Mouse (Mus musculus) forebrain, embryonic 15.5 days (tissue): Measurements from ENCODE around the gene Hist2h2aa2. TPM values are rescaled to one million over a fixed set of nuclear protein-coding genes. Genes with fewer than 3 reads are reported as not detected.
"Not testable (repeated sequence)": the region's sequence is repeated elsewhere in the genome, so short reads cannot be mapped to it uniquely, and the experiment has no call there.

Experiments
- ATAC-seq: fragments of 200-750 bp; cut with Nextera tagmentation; replicated peaks from 2 replicates; pipeline ENCODE4 v1.8.0; 2017; ENCODE audit warnings: mild to moderate bottlenecking, moderate TSS enrichment, moderate library complexity
- H3K27ac ChIP-seq: fragments of 300-500 bp; sonication (generic); replicated peaks from 2 replicates; pipeline ENCODE4 v1.5.1; 2015; ENCODE audit warnings: mild to moderate bottlenecking, inconsistent platforms
- H3K27me3 ChIP-seq: fragments of 300-500 bp; sonication (generic); 2 replicates; pipeline ENCODE4 v1.6.1; 2015; ENCODE audit warnings: inconsistent platforms
- H3K36me3 ChIP-seq: fragments of 300-500 bp; sonication (generic); 2 replicates; pipeline ENCODE4 v1.6.1; 2015; ENCODE audit warnings: mild to moderate bottlenecking, inconsistent platforms
- H3K4me1 ChIP-seq: fragments of 300-500 bp; sonication (generic); 2 replicates; pipeline ENCODE4 v1.6.1; 2015; ENCODE audit warnings: inconsistent platforms
- H3K4me2 ChIP-seq: fragments of 300-500 bp; sonication (generic); replicated peaks from 2 replicates; pipeline ENCODE4 v1.6.1; 2015; ENCODE audit warnings: mild to moderate bottlenecking, inconsistent platforms
- H3K4me3 ChIP-seq: fragments of 300-500 bp; sonication (generic); 2 replicates; pipeline ENCODE4 v1.5.1; 2015; ENCODE audit warnings: mild to moderate bottlenecking, inconsistent platforms
- H3K9ac ChIP-seq: fragments of 300-500 bp; sonication (generic); replicated peaks from 2 replicates; pipeline ENCODE4 v1.6.1; 2015; ENCODE audit warnings: mild to moderate bottlenecking, inconsistent platforms
- H3K9me3 ChIP-seq: fragments of 300-500 bp; sonication (generic); 2 replicates; pipeline ENCODE4 v1.6.1; 2016; ENCODE audit warnings: inconsistent platforms
- WGBS: fragments of 180-500 bp; shearing (Covaris S2); methylation state at CpG from one replicate; pipeline ENCODE4 v1.1.7; 2015; ENCODE audit warnings: mixed read lengths; 5-methylcytosine and 5-hydroxymethylcytosine counted together
- polyA plus RNA-seq: library from polyadenylated mRNA; unstranded; fragments of >200 nt; fragmentation: Nextera tagmentation; extraction: Ambion mirVana; gene quantifications from 2 replicates; pipeline ENCODE4 v1.2.1, GENCODE M21; 2015

Hist2h2aa2 gene
- polyA plus RNA-seq, 1 experiment from 2014 or later, result 51.6 TPM

DNA sequence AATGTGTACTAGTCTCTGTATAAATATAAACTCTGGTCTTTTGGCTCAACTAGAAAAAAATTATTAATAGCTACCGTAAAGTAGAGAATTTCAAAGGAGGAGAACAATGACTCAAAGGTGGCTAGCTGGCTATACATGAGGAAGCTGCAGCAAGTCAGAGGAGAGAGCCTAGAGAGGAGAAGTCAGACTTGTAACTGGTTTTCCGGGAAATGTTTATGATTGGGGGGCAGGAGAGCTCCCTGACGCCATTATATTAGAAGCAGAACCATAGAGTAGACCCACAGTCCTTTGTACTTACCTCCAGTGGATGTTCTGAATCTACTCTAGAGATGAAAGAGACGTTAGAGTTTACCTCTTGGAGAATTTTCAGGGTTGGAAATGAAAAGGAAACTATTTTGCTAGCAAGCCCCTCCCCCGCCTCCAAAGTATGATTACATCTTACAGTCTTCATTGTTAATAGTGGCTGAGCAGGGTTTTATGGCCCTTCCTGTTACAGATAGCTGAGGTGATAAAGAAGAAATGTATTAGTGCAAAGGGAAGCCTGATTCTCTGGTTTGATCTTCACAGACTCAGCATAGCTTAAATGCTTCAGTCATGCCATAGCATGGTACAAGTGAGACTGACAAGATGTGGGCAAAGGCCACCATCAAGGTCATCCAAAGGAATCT, 16.0 kb upstream of the Hist2h2aa2 start:
- no peak overlapping the region for H3K4me2 ChIP-seq
- H3K9ac ChIP-seq, result no peak overlapping the region
- H3K27ac ChIP-seq, result no peak overlapping the region
- no peaks in the 10 kb centered on the region for H3K27me3 ChIP-seq
- H3K9me3 ChIP-seq, result no peaks in the 10 kb centered on the region
- 87% methylated on average over 5 of the region's 5 CpGs for WGBS
- H3K4me1 ChIP-seq, result 0 out of 2 replicates have a peak, but pooled peaks cover 3% of the 10 kb centered on the region
- no peak overlapping the region for H3K4me3 ChIP-seq
- no peak for ATAC-seq
- H3K36me3 ChIP-seq, result no peaks in the 10 kb centered on the region

GRCm38 (mm10) chr3:96254683-96255355, 14.7 kb upstream of the Hist2h2aa2 start:
- Histone ChIP-seq H3K4me3 (no peak overlapping the region), H3K36me3 (no peaks in the 10 kb centered on the region), H3K4me2 (no peak overlapping the region), H3K9me3 (no peaks in the 10 kb centered on the region), H3K9ac (no peak overlapping the region), H3K27ac (no peak overlapping the region), H3K4me1 (0 out of 2 replicates have a peak, but pooled peaks cover 3% of the 10 kb centered on the region), H3K27me3 (no peaks in the 10 kb centered on the region)
- 50% methylated on average over 10 of the region's 10 CpGs for WGBS
- ATAC-seq, result no peak

DNA sequence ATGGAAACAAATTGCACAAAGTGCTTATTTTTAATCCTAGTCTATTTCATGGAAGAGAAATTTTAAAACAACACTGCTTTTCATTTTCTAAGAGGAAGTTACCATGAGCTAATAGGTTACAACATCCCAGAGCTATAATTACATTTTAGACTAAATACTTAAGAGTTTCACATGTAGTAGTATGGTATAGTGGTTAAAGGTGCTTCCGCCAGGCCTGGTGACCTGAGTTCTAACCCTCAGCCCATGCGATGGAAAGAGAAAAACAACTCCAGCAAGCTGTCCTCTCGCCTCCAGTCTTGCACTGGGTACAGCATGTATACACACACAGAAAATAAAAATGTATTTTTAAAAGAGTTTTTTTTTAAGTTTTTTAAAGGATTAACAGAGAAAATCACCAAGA, 11.7 kb upstream of the Hist2h2aa2 start:
- H3K4me1 ChIP-seq, result peaks cover 17% of the 10 kb centered on the region
- H3K4me2 ChIP-seq, result no peak overlapping the region
- no peaks in the 10 kb centered on the region for H3K36me3 ChIP-seq
- H3K9me3 ChIP-seq, result no peaks in the 10 kb centered on the region
- H3K27me3 ChIP-seq, result no peaks in the 10 kb centered on the region
- 91% methylated on average over 3 of the region's 3 CpGs for WGBS
- no peak for ATAC-seq
- H3K4me3 ChIP-seq, result no peak overlapping the region
- H3K27ac ChIP-seq, result no peak overlapping the region
- no peak overlapping the region for H3K9ac ChIP-seq

GRCm38 (mm10) chr3:96250890-96251289, 10.8 kb upstream of the Hist2h2aa2 start:
- Histone ChIP-seq H3K4me1 (peaks cover 17% of the 10 kb centered on the region), H3K27ac (no peak overlapping the region), H3K4me2 (no peak overlapping the region), H3K4me3 (no peak overlapping the region), H3K9ac (no peak overlapping the region), H3K36me3 (no peaks in the 10 kb centered on the region), H3K27me3 (no peaks in the 10 kb centered on the region), H3K9me3 (no peaks in the 10 kb centered on the region)
- 66% methylated on average over 3 of the region's 3 CpGs for WGBS
- ATAC-seq, result no peak

DNA sequence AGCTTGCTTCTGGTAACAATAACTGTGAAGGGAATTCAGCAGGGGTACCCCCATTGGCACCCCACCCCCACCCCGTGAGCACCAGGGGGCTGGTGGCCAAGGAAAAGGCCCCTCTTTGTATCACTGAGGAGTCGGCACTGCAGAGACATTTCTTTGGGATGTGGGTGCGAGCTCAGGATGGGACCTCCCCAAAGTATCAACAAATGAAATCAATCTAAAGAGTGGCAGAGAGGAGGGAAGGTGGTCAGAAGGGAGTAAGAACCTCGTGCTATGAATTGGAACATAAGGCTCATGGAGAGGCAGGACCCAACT, 8.9 kb upstream of the Hist2h2aa2 start:
- Histone ChIP-seq H3K36me3 (no peaks in the 10 kb centered on the region), H3K27me3 (no peaks in the 10 kb centered on the region), H3K4me2 (peak overlapping the region; percentile 40), H3K9ac (no peak overlapping the region), H3K4me3 (no peak overlapping the region), H3K4me1 (peaks cover 23% of the 10 kb centered on the region), H3K27ac (no peak overlapping the region), H3K9me3 (no peaks in the 10 kb centered on the region)
- ATAC-seq, result no peak
- 46% methylated on average over 4 of the region's 4 CpGs for WGBS

DNA sequence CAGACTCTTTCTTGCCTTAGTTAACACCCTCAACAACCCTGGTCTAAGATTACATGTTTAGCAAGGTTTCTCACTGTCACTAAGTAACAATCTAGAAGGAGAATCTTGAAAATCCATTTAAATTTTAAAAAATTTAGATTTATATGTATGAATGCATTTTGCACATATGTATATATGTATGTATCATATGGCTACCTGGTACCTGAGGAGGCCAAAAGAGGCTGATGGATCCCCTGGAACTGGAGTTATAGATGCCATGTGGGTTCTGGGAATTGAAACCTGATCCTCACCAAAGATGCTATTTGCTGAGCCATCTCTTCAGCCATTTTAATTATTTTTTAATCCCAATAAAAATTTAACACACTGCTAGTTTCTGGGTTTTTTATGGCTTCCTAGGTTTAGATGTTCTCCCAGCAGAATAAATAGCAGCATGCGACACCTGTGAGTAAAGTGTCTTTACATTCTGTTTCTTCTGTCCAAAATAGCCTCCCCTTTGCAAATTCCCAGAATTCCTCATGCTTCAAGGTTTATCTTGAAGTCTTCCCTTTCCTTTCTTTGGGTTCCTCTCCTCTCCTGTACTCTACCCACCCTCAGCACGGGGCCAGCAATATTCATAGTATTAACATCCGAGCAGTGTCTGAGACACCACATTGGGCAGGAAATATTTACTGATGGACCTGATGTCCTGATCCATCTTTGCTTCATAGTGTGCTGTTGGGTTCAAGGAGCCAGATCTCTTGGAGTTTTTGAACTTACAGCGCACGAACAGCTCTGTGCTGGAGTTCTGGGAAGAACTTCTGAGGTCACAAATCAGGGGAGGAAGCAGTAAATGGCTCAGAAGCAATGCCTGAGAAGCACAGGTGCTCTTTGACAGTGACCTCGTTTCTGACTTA, 8.3 kb upstream of the Hist2h2aa2 start:
- no peaks in the 10 kb centered on the region for H3K9me3 ChIP-seq
- H3K4me3 ChIP-seq, result peak overlapping the region; percentile 38; the same call in 1 of the 2 replicates
- no peaks in the 10 kb centered on the region for H3K27me3 ChIP-seq
- ATAC-seq, result no peak
- peak overlapping the region; percentile 40 for H3K4me2 ChIP-seq
- peaks cover 25% of the 10 kb centered on the region for H3K4me1 ChIP-seq
- peak overlapping the region; percentile 40; the same call in 1 of the 2 replicates for H3K9ac ChIP-seq
- H3K36me3 ChIP-seq, result no peaks in the 10 kb centered on the region
- 55% methylated on average over 6 of the region's 6 CpGs for WGBS
- no peak overlapping the region for H3K27ac ChIP-seq

DNA sequence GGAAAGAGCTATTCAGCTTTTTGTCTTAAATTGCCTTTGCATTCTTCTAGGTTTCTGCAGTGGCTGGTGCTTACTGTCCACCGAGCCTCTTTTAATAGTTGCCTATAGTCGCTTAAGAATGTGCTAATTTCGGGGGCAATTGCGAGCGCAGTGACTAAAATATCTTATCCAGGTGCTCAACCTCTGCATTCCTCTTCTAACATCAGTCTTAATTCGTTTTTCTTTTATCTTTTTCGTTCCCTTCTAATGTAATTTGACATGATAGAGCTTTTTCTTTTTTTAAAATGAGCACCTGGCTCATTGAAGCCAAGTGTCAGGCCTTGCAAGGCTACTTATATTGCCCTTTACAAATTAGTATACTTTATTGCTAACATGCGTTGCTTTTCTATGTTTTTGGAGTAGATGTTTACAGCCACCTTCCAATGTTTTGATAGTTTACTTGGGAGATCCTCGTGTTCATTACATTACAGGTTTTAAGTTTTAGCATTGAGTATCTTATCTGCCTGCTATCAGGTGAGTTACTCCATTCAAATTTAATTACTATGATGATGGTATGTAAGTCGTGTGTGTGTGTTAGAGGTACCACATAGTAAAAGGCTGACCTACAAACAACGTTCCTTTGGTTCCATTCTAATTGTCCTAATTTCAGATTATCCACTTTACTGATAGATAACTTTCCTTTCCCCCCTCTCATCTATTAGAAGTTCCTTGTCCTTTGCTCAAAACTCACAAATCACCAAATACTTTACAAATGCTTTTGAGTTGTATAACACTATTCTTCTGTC, 7.5 kb upstream of the Hist2h2aa2 start:
- no peaks in the 10 kb centered on the region for H3K36me3 ChIP-seq
- peaks cover 25% of the 10 kb centered on the region for H3K4me1 ChIP-seq
- no peaks in the 10 kb centered on the region for H3K9me3 ChIP-seq
- 2% methylated on average over 11 of the region's 11 CpGs for WGBS
- H3K4me2 ChIP-seq, result peak overlapping the region; percentile 40
- peak overlapping the region; percentile 38 for H3K4me3 ChIP-seq
- no peak for ATAC-seq
- peak overlapping the region; percentile 40; the same call in 1 of the 2 replicates for H3K9ac ChIP-seq
- H3K27me3 ChIP-seq, result no peaks in the 10 kb centered on the region
- no peak overlapping the region; the same call in 1 of the 2 replicates for H3K27ac ChIP-seq

DNA sequence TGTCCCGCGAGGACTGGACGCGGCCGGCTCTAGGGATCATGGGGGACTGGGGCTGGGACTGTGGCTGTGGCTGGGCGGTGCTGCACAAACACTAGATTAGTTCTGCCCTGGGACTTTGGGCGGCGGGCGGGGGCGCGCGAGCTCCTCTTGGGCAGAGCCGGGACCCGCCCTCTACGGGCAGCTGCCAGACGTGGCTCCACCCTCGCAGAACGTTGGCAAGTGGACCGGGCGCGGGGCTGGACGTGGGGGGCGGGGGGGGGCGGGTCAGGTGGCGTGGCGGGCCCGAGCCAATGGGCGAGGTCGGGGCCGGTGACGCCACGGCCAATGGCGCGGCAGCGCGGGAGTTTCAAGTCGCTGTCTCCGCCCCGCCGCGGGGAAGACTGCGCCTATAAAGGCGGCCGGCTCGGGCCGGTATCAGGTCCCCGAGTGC, 6.4 kb upstream of the Hist2h2aa2 start, which contains the start of gene Hist2h3c1:
Gene Hist2h3c1, plus strand, starts transcription at position 259 of the 430 bp plus-strand sequence.
- no CpG with 5 or more reads among the region's 47 CpGs for WGBS
- H3K4me3 ChIP-seq, result peak within 1 kb of the TSS; percentile 38

DNA sequence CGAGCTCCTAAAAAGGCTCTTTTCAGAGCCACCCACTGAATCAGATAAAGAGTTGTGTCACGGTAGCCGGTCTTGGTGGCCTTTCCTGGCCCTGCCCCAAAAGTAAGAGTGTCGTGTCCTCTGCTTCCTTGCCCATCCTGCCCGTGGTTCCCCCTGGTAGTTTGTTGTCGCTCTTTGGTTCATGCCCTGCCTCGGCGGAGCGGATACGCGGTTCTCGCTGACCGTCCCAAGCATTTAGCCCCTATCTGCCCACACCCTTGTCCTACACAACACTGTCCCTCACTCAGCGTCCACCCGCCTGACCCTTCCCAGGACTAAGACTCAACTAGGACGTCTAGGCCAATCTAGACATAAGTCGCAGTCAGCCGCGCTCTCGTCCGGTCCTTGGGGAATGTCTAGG, 5.9 kb upstream of the Hist2h2aa2 start:
- H3K4me3 ChIP-seq, result peak overlapping the region; percentile 37
- peak overlapping the region; percentile 35 for H3K4me2 ChIP-seq
- peaks cover 28% of the 10 kb centered on the region for H3K4me1 ChIP-seq
- peak; percentile 7; the same call in 1 of the 2 replicates for ATAC-seq
- H3K9ac ChIP-seq, result peak overlapping the region; percentile 38; the same call in 1 of the 2 replicates
- not testable (repeated sequence) for H3K27me3 ChIP-seq, H3K9me3 ChIP-seq, H3K36me3 ChIP-seq
- H3K27ac ChIP-seq, result peak overlapping the region; percentile 71
- 0% methylated on average over 10 of the region's 21 CpGs for WGBS

More for the DNA sequence above, 6.4 kb upstream of the Hist2h2aa2 start, which contains the start of gene Hist2h3c1:
- H3K4me1 ChIP-seq, result peaks cover 25% of the 10 kb centered on the region
- H3K27ac ChIP-seq, result peak within 1 kb of the TSS; percentile 71
- not testable (repeated sequence) for H3K36me3 ChIP-seq, H3K27me3 ChIP-seq, H3K9me3 ChIP-seq
- peak within 1 kb of the TSS; percentile 40 for H3K9ac ChIP-seq
- H3K4me2 ChIP-seq, result peak within 1 kb of the TSS; percentile 40
- peak; percentile 90 for ATAC-seq

GRCm38 (mm10) chr3:96245003-96245886, 5.2 kb upstream of the Hist2h2aa2 start, which contains the start of gene Hist2h2aa1:
Gene Hist2h2aa1, plus strand, starts transcription at chr3:96245497.
- WGBS, result 0% methylated on average over 35 of the region's 88 CpGs
- Histone ChIP-seq H3K4me2 (peak within 1 kb of the TSS; percentile 47), H3K4me3 (peak within 1 kb of the TSS; percentile 44), H3K9ac (peak within 1 kb of the TSS; percentile 62), H3K27ac (peak within 1 kb of the TSS; percentile 94), H3K4me1 (peaks cover 32% of the 10 kb centered on the region)
- H3K9me3 ChIP-seq, H3K36me3 ChIP-seq, H3K27me3 ChIP-seq: not testable (repeated sequence)
- ATAC-seq, result peak; percentile 91
